Mouse (Mus musculus) E14TG2a.4 (cell line): Measurements from ENCODE around the gene Gm21972.

Experiments
- H3K27me3 ChIP-seq: 2 replicates; pipeline ENCODE4 v1.6.1; 2014; ENCODE audit warnings: low read length, control low read depth; ENCODE audit not compliant: insufficient read depth
- H3K36me3 ChIP-seq: 2 replicates; pipeline ENCODE4 v1.6.1; 2014; ENCODE audit warnings: low read length, control low read depth; ENCODE audit not compliant: insufficient read depth
- H3K4me1 ChIP-seq: replicated peaks from 2 replicates; pipeline ENCODE4 v1.6.1; 2014; ENCODE audit warnings: low read depth, low read length, control low read depth
- H3K4me3 ChIP-seq: replicated peaks from 2 replicates; pipeline ENCODE4 v1.5.1; 2014; ENCODE audit warnings: mild to moderate bottlenecking, low read length
- H3K9me3 ChIP-seq: 2 replicates; pipeline ENCODE4 v1.6.1; 2014; ENCODE audit warnings: low read length, control low read depth
- CTCF ChIP-seq: conservative IDR thresholded peaks from 2 replicates; pipeline ENCODE4 v1.5.1; 2014; ENCODE audit warnings: low read length
- NANOG ChIP-seq: IDR thresholded peaks from 2 replicates; pipeline ENCODE4 v1.6.1; 2014; ENCODE audit warnings: borderline replicate concordance, low read length, mixed read lengths
- POU5F1 ChIP-seq: IDR thresholded peaks from 2 replicates; pipeline ENCODE4 v1.6.1; 2014; ENCODE audit warnings: low read length, borderline replicate concordance

The Gm21972 gene

DNA sequence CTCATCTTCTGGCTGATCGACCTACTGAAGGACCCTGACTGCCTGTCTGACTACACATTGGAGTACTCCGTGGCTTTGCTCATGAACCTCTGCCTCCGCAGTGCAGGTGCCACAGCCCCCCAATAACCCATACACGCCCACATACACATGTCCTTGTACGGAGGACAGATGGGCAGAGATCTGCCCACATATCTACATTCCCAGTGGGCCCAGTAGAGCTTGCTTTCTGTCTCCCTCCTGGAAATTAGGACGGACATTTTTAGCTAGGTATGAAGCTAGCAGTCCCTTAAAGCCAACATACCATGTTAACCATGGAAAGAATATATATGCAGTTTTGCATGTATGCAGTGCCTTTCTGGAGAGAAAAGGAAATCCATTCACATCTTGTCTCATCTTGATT is 64.8 kb downstream of the Gm21972 start:
- TF ChIP-seq NANOG = no peak
- TF ChIP-seq CTCF = no peak
- TF ChIP-seq POU5F1 = no peak
- Histone ChIP-seq H3K36me3 (peaks cover 84% of the 10 kb centered on the region), H3K27me3 (no peaks in the 10 kb centered on the region), H3K9me3 (no peaks in the 10 kb centered on the region), H3K4me3 (no peak overlapping the region), H3K4me1 (peaks cover 25% of the 10 kb centered on the region)

- no peaks in the 10 kb centered on the region for H3K9me3 ChIP-seq
- TF ChIP-seq CTCF (no peak), NANOG (no peak), POU5F1 (no peak)
- no peak overlapping the region for H3K4me3 ChIP-seq
- H3K27me3 ChIP-seq = no peaks in the 10 kb centered on the region
- peaks cover 91% of the 10 kb centered on the region for H3K36me3 ChIP-seq
- H3K4me1 ChIP-seq = peaks cover 25% of the 10 kb centered on the region
Observed at GRCm38 (mm10) chr1:86199026-86199425, 65.6 kb downstream of the Gm21972 start.

DNA sequence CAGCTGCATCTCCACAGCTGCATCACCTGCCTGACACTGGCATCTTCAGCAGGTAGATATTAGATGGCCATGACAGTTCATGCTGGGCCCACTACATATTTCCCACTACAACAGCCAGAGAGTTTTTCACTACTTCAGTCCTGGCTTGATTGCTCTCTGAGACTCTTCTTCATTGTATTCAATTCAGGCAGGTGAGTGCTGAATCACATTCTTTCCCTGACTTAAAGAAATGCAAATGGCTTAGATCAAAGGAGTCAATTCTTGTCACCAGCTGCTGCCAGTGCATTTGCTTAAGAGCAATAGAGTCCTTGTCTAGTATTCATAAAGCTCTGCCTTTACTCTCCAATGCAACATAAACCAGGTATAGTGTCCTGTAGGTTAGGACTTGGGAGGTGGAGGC is 67.9 kb downstream of the Gm21972 start:
- TF ChIP-seq CTCF (no peak), POU5F1 (0 out of 2 replicates have a peak, but pooled peaks have one; percentile 4), NANOG (peak; percentile 90)
- Histone ChIP-seq H3K9me3 (no peaks in the 10 kb centered on the region), H3K4me1 (peaks cover 25% of the 10 kb centered on the region), H3K27me3 (no peaks in the 10 kb centered on the region), H3K4me3 (no peak overlapping the region), H3K36me3 (peaks cover 92% of the 10 kb centered on the region)

- peaks cover 25% of the 10 kb centered on the region for H3K4me1 ChIP-seq
- no peak overlapping the region for H3K4me3 ChIP-seq
- H3K36me3 ChIP-seq = peaks cover 86% of the 10 kb centered on the region
- H3K9me3 ChIP-seq = no peaks in the 10 kb centered on the region
- no peaks in the 10 kb centered on the region for H3K27me3 ChIP-seq
- TF ChIP-seq POU5F1 = no peak
- TF ChIP-seq CTCF = no peak
- TF ChIP-seq NANOG = no peak
Observed at GRCm38 (mm10) chr1:86202617-86203219, 69.3 kb downstream of the Gm21972 start.

DNA sequence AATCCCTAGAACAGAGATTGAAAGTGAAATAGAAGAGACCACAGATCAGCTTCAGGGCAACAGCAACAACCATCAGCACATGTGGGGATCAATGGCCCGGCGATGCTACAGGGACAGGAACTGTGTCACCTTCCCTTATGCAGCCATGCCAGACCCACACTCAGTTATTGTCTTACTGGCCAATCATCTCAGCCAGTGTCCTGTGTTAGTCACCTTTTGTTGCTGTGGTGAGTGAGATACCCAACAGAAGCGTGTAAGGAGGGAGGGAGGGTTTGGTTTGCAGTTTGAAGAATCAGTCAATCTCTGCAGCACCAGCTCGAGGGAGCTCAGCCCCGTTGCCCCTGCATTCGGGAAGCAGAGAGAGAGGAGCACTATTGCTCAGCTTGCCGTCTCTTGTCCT is 77.2 kb downstream of the Gm21972 start:
- Histone ChIP-seq H3K4me1 (peaks cover 10% of the 10 kb centered on the region), H3K36me3 (peaks cover 65% of the 10 kb centered on the region), H3K27me3 (no peaks in the 10 kb centered on the region), H3K9me3 (no peaks in the 10 kb centered on the region), H3K4me3 (no peak overlapping the region)
- TF ChIP-seq POU5F1 (no peak), NANOG (no peak), CTCF (no peak)

DNA sequence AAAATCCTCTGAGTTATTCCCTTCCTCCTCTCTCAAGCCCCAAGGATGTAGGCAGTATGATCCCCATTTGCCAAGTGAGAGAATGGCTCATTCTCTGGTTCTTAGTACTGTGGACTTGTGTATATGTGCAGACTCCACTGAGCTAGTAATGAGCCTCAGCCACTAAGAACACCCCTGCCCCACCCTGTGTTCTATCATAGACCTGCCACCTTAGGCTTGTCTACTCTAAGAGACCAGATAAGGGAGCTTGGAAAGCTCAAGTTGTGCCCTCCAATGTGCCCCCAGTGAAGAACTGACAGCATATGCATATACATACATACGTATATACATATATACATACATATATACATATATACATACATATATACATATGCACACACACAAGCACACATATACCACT is 78.1 kb downstream of the Gm21972 start:
- no peaks in the 10 kb centered on the region for H3K27me3 ChIP-seq
- TF ChIP-seq CTCF (no peak), NANOG (no peak), POU5F1 (no peak)
- no peak overlapping the region for H3K4me3 ChIP-seq
- no peaks in the 10 kb centered on the region for H3K9me3 ChIP-seq
- peaks cover 61% of the 10 kb centered on the region for H3K36me3 ChIP-seq
- H3K4me1 ChIP-seq = peaks cover 13% of the 10 kb centered on the region
